Mouse (Mus musculus) intestine, embryonic 14.5 days (tissue): ENCODE data around the gene Erh. TPM values are rescaled to one million over a fixed set of nuclear protein-coding genes. Genes with fewer than 3 reads are reported as not detected.

Experiments used
- ATAC-seq: fragments of 200-750 bp; cut with Nextera tagmentation; replicated peaks from 2 replicates; pipeline ENCODE4 v1.8.0; 2017; ENCODE audit warnings: low read depth, moderate number of reproducible peaks, moderate TSS enrichment, moderate library complexity; ENCODE audit not compliant: low FRiP score, low TSS enrichment
- DNase-seq: peaks from one replicate; pipeline ENCODE4 v3.0.0-alpha.2; 2018; ENCODE audit warnings: low spot score
- H3K27ac ChIP-seq: fragments of 300-500 bp; sonication (generic); 2 replicates; pipeline ENCODE4 v1.5.1; 2014; ENCODE audit warnings: low read depth, mild to moderate bottlenecking, control low read depth
- H3K27me3 ChIP-seq: fragments of 300-500 bp; sonication (generic); replicated peaks from 2 replicates; pipeline ENCODE4 v1.6.1; 2014; ENCODE audit warnings: low read length, control low read depth; ENCODE audit not compliant: control insufficient read depth, insufficient read depth
- H3K36me3 ChIP-seq: fragments of 300-500 bp; sonication (generic); 2 replicates; pipeline ENCODE4 v1.6.1; 2014; ENCODE audit warnings: low read length, control low read depth; ENCODE audit not compliant: control insufficient read depth, insufficient read depth
- H3K4me1 ChIP-seq: fragments of 300-500 bp; sonication (generic); replicated peaks from 2 replicates; pipeline ENCODE4 v1.6.1; 2014; ENCODE audit warnings: low read length, control low read depth, mixed read lengths; ENCODE audit not compliant: control insufficient read depth, insufficient read depth
- H3K4me2 ChIP-seq: fragments of 300-500 bp; sonication (generic); 2 replicates; pipeline ENCODE4 v1.6.1; 2014; ENCODE audit warnings: low read length
- H3K4me3 ChIP-seq: fragments of 300-500 bp; sonication (generic); 2 replicates; pipeline ENCODE4 v1.5.1; 2014; ENCODE audit warnings: low read depth, low read length, control low read depth, mixed read lengths
- H3K9ac ChIP-seq: fragments of 300-500 bp; sonication (generic); 2 replicates; pipeline ENCODE4 v1.6.1; 2014; ENCODE audit warnings: mild to moderate bottlenecking, low read length
- H3K9me3 ChIP-seq: fragments of 300-500 bp; sonication (generic); 2 replicates; pipeline ENCODE4 v1.6.1; 2016; ENCODE audit warnings: low read length, control low read depth; ENCODE audit not compliant: control insufficient read depth
- WGBS: fragments of 180-500 bp; shearing (Covaris S2); extraction: QIAGEN DNeasy Blood & Tissue Kit; methylation state at CpG from one replicate; pipeline ENCODE4 v1.1.7; 2014; 5-methylcytosine and 5-hydroxymethylcytosine counted together
- polyA plus RNA-seq: library from polyadenylated mRNA; unstranded; fragments of >200 nt; fragmentation: Nextera tagmentation; extraction: Ambion mirVana; gene quantifications from 2 replicates; pipeline ENCODE4 v1.2.1, GENCODE M21; 2014

Erh gene
- polyA plus RNA-seq, 1 experiment from 2014 or later = 325 TPM

DNA sequence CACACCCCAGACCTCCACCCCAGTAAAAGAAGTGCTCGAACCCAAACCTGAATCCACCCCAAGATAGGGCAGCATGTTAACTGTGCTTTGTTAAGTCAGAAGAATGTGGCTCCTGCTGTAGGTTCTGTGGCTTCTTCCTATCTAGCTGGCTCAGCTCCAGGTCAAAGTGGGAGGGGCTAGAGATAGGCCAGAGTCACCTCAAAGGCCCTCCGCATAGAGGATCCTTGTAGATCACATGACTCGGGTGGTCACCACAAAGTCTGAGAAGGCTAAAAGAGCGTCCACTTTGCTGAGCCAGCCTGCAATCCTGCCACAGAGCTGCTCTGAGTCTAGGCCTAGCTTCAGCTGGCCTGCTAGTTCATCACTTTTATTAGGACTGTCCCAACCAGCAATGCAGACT lies 50.0 kb downstream of the Erh start:
- H3K9ac ChIP-seq = no peak overlapping the region
- 85% methylated on average over 4 of the region's 4 CpGs for WGBS
- no peaks in the 10 kb centered on the region for H3K4me1 ChIP-seq
- no peak overlapping the region for H3K4me3 ChIP-seq
- H3K4me2 ChIP-seq = no peak overlapping the region
- H3K36me3 ChIP-seq = no peaks in the 10 kb centered on the region
- no peak overlapping the region for H3K27ac ChIP-seq
- H3K9me3 ChIP-seq = no peaks in the 10 kb centered on the region
- H3K27me3 ChIP-seq = no peaks in the 10 kb centered on the region
- ATAC-seq (no peak), DNase-seq (no peak)

DNA sequence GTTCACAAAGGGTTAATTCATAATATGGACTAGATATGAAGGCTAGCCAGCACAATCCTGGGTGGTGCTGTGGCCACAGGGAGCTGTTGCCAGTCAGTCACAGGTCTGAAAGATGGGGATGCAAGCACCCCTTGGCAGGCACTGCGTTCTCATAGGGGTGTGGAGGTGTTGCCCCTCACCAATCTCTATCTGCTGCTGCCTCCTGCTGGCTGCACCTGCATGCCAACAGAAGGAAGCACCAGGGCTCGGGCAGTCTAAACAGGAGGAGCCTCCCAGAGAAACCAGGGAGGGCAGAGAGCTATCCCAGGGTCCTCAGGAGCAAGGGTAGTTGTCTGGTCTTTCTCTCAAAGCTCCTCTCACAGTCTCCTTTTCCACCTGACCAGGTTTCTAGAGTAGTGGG lies 59.2 kb downstream of the Erh start:
- Histone ChIP-seq H3K9me3 (no peaks in the 10 kb centered on the region), H3K4me2 (no peak overlapping the region), H3K36me3 (no peaks in the 10 kb centered on the region), H3K4me3 (no peak overlapping the region), H3K4me1 (no peaks in the 10 kb centered on the region), H3K9ac (no peak overlapping the region), H3K27ac (no peak overlapping the region), H3K27me3 (no peaks in the 10 kb centered on the region)
- 17% methylated on average over 2 of the region's 2 CpGs for WGBS
- DNase-seq (no peak), ATAC-seq (no peak)

Other genes starting within 250 kb of the Erh start
- 11.4 and 11.6 TPM in 2 replicates for gene Dcaf5, start 207.7 kb downstream of the Erh start, polyA plus RNA-seq
- gene Exd2, start 181.2 kb downstream of the Erh start, polyA plus RNA-seq = 29.4 and 36.5 TPM in 2 replicates
- 5.9 and 6.9 TPM in 2 replicates for gene Galnt16, start 126.1 kb downstream of the Erh start, polyA plus RNA-seq
- 26.1 and 29.4 TPM in 2 replicates for gene Slc39a9, start 458 bp downstream of the Erh start, polyA plus RNA-seq
- gene Plekhd1, start 48.2 kb upstream of the Erh start, polyA plus RNA-seq = 11.8 and 12.1 TPM in 2 replicates
- 0.11 and 0.12 TPM in 2 replicates for gene Ccdc177, start 116.3 kb upstream of the Erh start, polyA plus RNA-seq
- 20.8 and 21.4 TPM in 2 replicates for gene Susd6, start 146.2 kb upstream of the Erh start, polyA plus RNA-seq